Mouse (Mus musculus): ENCODE data around the gene Fancc.

DNA sequence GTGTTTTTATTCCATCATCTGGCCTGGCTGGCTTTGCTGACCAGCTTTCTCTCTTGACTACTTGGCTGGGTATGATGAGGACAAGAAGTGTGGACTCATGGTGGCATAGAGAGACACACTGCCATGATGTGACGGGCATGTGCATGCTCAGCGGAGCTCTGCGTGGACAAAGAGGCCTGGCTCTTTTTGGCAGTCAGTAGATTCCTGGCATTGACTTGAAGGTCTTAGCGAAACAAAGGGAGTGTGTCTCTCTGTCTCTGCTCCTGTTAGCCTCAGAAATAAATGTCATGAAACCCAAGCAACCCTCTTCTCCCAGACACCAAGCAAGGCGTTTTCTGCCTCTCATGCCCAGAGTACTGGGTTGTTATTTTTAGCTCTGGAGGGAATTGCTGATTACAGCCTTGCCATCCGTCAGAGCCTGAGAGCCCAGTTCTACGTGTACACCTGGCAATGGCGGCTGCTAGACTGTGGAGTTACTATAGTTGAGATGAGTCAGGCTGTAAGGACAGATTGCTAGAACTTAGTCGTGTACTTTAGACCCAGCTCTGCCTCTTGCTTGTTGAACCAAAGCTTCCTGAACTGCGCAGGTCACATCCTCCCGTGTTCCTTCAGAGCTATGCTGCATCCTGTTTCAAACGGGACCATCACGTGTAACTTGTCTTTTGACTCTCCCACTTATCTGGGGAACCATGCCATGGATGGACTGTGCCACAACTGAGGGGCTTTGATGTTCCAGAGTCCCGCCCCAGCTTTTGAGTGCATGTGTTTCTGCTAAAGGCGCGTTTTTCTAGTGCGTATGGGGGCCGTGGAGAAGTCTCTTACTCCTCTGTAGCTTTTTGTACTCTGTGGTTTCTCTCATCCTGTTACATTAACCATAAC is 236.1 kb downstream of the Fancc start:
- no peak for TF ChIP-seq CTCF (IDR thresholded peaks at IDR 0.05; ENCODE audit: low read depth)
- no peak for TF ChIP-seq EP300 (IDR thresholded peaks at IDR 0.05; ENCODE audit: low read depth)
